Comparison of ENCODE assay signal across 8 mouse cellular contexts in genomic region chr8:20589178-20589539, GRCm38 (mm10). TPM values are rescaled to one million over a fixed set of nuclear protein-coding genes. Genes with fewer than 3 reads are reported as not detected.
DNase-seq lines count a peak whose midpoint lies in the region; ATAC-seq and TF ChIP-seq lines count a peak whose summit lies in the region.
"Not testable (repeated sequence)": the region's sequence is repeated elsewhere in the genome, so short reads cannot be mapped to it uniquely, and the experiment has no call there.

No protein-coding gene starts in this region.

- peak; percentile 15 for DNase-seq in cerebellum, adult 11 months
- peak; percentile 22 to 34 for DNase-seq in frontal cortex, postnatal 10 days (ENCODE audit: low spot score in 2 of 2)
- DNase-seq in hindbrain, embryonic 11.5 days (ENCODE audit: low spot score); kidney, postnatal 0 days (ENCODE audit: low spot score): not testable (repeated sequence)
- peak; percentile 4 for DNase-seq in right cerebral cortex, postnatal 14 days
- peak; percentile 11 to 13 for DNase-seq in thymus, postnatal 36 days

- H3K4me2 ChIP-seq in hindbrain, embryonic 11.5 days (replicated peaks; ENCODE audit: low read depth, low read length); kidney, postnatal 0 days (ENCODE audit: low read length); midbrain, embryonic 12.5 days (replicated peaks): not testable (repeated sequence)
- peak overlapping the region; percentile 1; the same call in 1 of the 2 replicates for H3K4me2 ChIP-seq in liver, embryonic 12.5 days

- H3K36me3 ChIP-seq in hindbrain, embryonic 11.5 days (ENCODE audit: control insufficient read depth, insufficient read depth, low read length); kidney, postnatal 0 days (ENCODE audit: insufficient read depth, low read length); liver, embryonic 12.5 days; midbrain, embryonic 12.5 days: not testable (repeated sequence)

- H3K9ac ChIP-seq in hindbrain, embryonic 11.5 days (ENCODE audit: low read depth, low read length); kidney, postnatal 0 days (ENCODE audit: low read depth, low read length); liver, embryonic 12.5 days; midbrain, embryonic 12.5 days (replicated peaks): not testable (repeated sequence)

- not testable (repeated sequence) for H3K9me3 ChIP-seq in hindbrain, embryonic 11.5 days (ENCODE audit: control insufficient read depth, low read length); kidney, postnatal 0 days (replicated peaks; ENCODE audit: low read length); liver, embryonic 12.5 days (replicated peaks); midbrain, embryonic 12.5 days

- H3K27me3 ChIP-seq in hindbrain, embryonic 11.5 days (ENCODE audit: control insufficient read depth, insufficient read depth, low read length); kidney, postnatal 0 days (ENCODE audit: insufficient read depth, low read length); liver, embryonic 12.5 days (replicated peaks); midbrain, embryonic 12.5 days: not testable (repeated sequence)

- H3K4me1 ChIP-seq in hindbrain, embryonic 11.5 days (replicated peaks; ENCODE audit: control insufficient read depth, insufficient read depth, low read length); kidney, postnatal 0 days (replicated peaks; ENCODE audit: insufficient read depth, low read length); liver, embryonic 12.5 days; midbrain, embryonic 12.5 days: not testable (repeated sequence)

- peak; percentile 71 for ATAC-seq in hindbrain, embryonic 11.5 days (ENCODE audit: low FRiP score)
- peak; percentile 69 for ATAC-seq in kidney, postnatal 0 days (replicated peaks; ENCODE audit: low FRiP score, low read depth)
- ATAC-seq in liver, embryonic 12.5 days, result peak; percentile 91
- peak; percentile 82 for ATAC-seq in midbrain, embryonic 12.5 days (ENCODE audit: low FRiP score, low read depth)

- TF ChIP-seq CTCF in kidney, postnatal 0 days (IDR thresholded peaks at IDR 0.05; ENCODE audit: low read depth), result not testable (repeated sequence)

- H3K27ac ChIP-seq in hindbrain, embryonic 11.5 days (ENCODE audit: low read depth, low read length); kidney, postnatal 0 days; liver, embryonic 12.5 days; midbrain, embryonic 12.5 days (replicated peaks): not testable (repeated sequence)

- 90% methylated on average over 1 of the region's 4 CpGs for WGBS in hindbrain, embryonic 11.5 days
- WGBS in kidney, postnatal 0 days, result 76% methylated on average over 2 of the region's 4 CpGs
- WGBS in liver, embryonic 12.5 days (ENCODE audit: insufficient replicate concordance), result 72% methylated on average over 2 of the region's 4 CpGs
- 92% methylated on average over 2 of the region's 4 CpGs for WGBS in midbrain, embryonic 12.5 days

- not testable (repeated sequence) for H3K4me3 ChIP-seq in hindbrain, embryonic 11.5 days (ENCODE audit: low read depth, low read length); kidney, postnatal 0 days (replicated peaks; ENCODE audit: low read depth, low read length); liver, embryonic 12.5 days; midbrain, embryonic 12.5 days

RNA-seq across cellular contexts. Expression of gene Gm21119, which starts 25.6 kb away (rescaled TPM):
- polyA plus RNA-seq in hindbrain, embryonic 11.5 days (2014; fragmentation: Nextera tagmentation; extraction: Ambion mirVana), result 0.23 TPM in 1 of 2 replicates, not detected in the other
- 0.09 TPM in 1 of 2 replicates, not detected in the other for polyA plus RNA-seq in kidney, postnatal 0 days (2015; fragmentation: Nextera tagmentation; extraction: Ambion mirVana)
- not detected in 2 replicates for polyA plus RNA-seq in liver, embryonic 12.5 days (2016; fragmentation: Nextera tagmentation; extraction: Ambion mirVana)
- polyA plus RNA-seq in midbrain, embryonic 12.5 days (2016; fragmentation: Nextera tagmentation; extraction: Ambion mirVana), result not detected in 2 replicates
